Mouse (Mus musculus): ENCODE measurements around the gene Slc35b3.

The Slc35b3 gene

DNA sequence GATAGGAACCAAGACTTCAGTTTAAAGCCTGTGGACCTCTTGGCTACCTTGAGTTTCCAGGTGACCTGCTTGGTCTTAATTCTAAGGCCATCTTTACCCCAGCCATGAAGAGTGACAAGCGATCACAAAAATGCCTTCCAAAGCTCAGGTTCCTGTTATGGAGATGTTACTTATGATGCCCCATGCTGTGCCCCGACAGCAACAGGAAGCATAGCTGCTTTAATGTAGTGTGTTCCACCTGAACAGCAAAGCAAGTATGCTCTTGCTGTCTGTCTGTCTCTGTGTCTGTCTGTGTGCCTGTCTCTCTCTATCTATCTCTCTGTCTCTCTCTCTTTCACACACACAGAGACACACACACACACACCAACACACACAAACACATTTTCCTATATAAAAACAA, 22.2 kb downstream of the Slc35b3 start:
- DNase-seq (ENCODE audit: low read depth, low spot score) = no peak

DNA sequence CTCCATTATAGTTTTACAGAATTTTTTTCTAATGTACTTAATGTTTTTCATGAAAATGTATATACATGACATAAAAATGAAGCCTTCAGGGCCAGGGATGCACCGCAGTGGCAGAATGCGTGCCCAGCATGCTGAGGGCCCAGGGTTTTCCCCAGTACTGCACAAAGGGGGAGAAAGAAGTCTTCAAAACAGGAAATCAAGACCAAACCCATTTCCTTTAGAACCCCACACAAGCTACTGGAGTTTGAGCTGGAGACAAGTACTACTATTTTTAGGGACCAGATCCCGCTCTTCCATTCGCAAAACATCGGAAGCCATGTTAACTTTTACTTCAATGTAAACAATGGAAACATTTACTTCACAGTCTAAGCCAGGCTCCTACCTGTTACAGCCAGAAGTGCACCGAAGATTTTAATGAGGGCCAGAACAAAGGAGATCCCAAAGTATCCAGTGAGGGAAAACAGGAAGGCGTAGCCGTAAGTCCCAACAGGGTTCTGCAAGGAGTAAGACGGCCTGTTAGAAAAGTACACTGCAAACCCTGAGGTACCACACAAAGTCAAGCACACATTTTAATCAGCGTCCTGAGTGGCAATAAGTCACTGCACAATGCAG, 23.7 kb downstream of the Slc35b3 start:
- DNase-seq (ENCODE audit: low read depth, low spot score) = no peak

DNA sequence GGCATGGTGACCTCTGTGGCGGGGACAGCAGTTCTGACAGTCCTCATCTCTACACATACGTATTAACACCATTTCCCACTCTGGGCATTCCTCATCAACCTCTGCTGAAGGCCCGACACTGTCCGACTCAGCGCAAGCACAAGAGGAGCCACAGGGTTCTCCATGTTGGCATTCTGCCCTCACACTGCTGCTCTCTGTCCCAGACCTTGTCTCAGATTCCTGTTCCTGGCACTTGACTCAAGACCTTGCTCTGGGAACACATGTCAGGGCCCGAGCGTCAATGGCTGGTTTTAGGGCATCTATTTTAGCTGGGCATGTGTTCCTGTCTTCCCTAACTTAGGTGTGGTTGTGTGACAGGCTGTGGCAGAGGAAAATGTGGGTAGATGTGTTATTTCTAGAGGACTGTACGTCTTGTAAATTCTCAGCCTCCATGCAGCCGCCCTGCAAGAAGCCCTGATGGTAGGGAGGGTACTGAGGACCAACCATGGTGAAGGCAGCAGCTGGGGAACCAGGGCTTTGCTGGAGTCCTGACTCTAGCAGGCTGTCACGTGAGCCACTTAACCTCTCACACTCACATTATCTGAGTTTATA, 24.7 kb downstream of the Slc35b3 start:
- no peak for DNase-seq (ENCODE audit: low read depth, low spot score)

DNA sequence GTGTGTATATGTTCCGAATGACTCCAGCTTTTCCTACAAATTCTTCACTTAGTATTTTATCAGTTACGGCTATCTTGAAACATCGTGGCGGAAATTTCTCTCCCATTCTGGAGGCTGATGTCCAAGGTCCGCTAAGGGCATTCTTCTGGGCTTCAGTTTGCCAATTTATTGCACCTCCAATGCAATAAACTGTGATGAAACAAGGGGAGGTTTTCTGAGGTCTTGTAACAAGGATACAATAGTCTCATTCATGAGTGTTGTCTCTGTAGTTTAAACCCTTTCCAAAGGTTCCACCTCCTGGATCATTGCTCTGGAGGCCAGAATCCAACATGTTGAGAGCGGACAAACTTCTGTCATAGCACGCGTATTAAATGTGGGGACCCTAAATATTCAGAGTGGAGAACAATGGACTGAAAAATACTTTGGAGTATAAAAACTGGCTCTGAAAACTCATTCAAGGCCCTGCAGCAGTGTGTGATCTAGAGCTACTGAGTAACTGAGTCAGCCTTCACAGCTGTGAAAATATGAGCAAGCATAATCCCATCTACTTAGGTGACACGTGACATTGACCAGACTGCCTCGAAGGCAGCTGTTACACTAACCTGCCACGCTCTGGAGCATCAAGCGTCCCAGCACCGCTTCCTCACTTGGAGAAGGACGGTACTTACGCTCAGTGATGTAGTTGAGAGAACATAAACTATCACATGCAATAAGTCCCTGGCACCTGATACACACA, 30.7 kb downstream of the Slc35b3 start:
- DNase-seq (ENCODE audit: low read depth, low spot score) = no peak

DNA sequence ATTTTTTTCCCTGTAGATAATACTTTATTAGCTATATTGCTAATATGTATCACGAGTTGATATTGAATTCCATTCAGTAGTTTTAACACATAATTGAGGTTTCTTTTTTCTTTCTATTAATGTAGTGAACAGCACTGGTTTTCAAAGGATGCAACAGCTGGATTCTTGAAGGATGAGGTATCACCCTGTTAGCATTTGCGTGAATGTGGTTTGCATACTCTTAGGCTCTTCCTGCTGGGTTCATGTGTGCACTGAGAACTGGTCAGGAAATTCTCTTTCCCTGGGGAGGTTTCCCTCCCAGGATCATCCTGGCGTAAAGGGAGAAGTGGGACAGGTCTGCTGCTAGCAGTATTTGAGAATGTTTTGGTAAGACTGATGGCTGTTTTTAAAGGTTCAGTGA, 38.0 kb downstream of the Slc35b3 start:
- no peak for DNase-seq (ENCODE audit: low read depth, low spot score)

DNA sequence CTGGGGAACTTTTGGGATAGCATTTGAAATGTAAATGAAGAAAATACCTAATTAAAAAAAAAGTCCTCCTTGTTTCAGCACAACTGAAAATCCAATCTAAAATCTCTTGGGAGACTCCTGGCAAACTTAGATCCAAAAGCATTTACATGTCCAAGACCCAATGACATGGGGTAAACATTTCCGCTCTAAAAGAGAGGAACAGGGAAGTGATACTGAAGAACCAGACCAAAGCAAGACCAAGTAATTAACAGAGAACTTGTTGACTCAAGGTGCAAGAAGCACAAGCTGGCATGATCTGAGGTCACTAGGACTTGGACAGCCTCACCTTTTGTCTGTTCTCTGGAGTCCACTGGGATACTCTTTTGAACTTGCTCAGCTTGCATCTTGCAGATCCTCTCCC, 39.4 kb downstream of the Slc35b3 start:
- DNase-seq (ENCODE audit: low read depth, low spot score) = no peak

DNA sequence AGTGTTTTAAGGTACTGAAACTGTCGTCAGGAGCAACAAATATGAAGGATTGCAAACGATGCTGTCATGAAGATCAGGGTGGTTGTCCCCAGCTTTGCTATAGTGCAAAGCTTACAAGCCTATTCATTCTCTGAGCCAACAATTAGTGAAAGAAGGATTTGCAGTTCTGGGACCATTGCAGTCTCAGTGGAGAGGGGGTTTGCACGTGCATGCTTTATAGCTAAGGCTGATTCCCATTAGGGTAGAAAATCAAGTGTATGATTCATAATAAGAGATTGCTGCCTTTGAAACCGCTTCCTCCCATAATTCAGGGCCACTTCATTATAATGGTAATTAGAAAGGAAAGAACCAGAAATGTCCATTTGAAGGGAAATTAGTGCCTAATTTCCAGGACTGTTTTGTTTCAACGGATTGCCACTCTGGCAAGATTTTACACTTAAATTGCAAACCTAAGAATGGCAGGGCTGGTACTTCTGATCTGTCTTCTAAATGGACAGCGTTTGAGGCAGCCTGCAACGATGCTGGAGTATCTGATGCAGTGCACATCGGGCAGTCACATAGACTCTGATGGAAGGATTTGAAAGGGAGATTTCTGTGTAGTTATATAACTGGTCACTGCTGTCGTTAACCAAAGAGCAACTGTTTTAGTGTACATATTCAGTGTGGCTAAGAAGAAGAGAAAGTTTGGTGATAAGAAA, 42.3 kb downstream of the Slc35b3 start:
- no peak for DNase-seq (ENCODE audit: low read depth, low spot score)

DNA sequence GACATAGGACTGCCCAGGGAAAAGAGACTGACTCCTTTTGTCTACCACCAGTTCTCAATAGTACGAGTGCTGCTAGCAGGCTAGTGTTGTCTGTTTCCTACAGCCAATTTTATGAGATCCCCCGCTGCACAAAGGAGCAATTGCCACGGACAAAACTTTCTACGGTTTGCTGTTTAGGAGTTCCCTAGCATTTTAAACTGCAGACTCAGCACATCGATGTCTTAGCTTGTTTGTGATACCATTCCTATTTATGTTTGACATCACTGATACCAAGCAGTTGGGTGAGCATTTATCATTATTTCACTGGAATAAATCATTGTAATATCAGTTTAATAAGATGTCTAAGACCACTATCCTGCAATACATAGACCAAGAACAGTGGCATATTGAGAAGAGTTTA, 43.1 kb downstream of the Slc35b3 start:
- no peak for DNase-seq (ENCODE audit: low read depth, low spot score)

DNA sequence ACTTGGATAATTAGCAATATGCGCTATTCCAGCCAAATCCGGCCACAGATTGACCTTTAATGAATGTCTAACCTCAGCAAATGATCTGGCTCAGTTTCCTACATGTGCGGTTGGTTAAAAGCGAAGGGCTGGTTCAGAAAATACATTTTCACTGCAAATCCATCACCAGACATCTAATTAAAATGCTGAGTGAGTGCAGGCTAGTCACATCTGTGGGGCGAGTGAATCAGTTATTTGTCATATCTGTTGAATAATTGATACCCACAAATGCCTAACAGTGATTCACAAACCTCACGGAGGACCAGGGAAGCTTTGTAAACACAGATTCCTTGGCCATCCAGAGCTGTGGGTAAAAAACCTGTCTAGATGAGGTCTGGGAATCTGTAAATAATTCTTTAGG, 45.9 kb downstream of the Slc35b3 start:
- no peak for DNase-seq (ENCODE audit: low read depth, low spot score)

DNA sequence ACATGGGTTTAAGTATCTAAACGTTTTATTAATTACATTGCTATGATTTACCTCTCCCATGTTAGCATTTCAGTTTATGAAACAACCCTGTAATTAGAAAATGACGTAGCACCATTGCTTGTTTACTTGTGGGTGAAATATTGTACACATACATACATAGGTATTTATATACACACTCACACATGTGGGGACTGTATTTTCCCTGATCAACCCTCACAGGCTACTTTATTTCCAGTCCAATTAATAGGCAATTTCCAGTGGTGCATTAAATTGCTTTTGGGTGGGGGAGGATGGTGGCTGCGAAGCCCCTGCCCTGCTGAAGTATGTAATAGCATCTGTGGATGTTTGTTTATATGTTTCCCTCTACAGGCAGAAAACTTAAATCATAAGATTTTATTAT, 68.3 kb downstream of the Slc35b3 start:
- DNase-seq (ENCODE audit: low read depth, low spot score) = no peak

All from mesoderm, embryonic 11.5 days (tissue).